Mouse (Mus musculus) hindlimb bud, embryonic 11.5 days (tissue): ENCODE data around the gene Gm10778.

Experiments used
- DNase-seq: peaks from one replicate; pipeline ENCODE4 v3.0.0-alpha.2; 2012; ENCODE audit warnings: low read depth, low spot score; ENCODE audit errors: extremely low spot score

Gene Gm10778

GRCm38 (mm10) chr10:81648803-81649775, at the start of gene Gm10778:
Gm10778 (plus strand) TSS chr10:81649059.
- DNase-seq: peak; percentile 80

DNA sequence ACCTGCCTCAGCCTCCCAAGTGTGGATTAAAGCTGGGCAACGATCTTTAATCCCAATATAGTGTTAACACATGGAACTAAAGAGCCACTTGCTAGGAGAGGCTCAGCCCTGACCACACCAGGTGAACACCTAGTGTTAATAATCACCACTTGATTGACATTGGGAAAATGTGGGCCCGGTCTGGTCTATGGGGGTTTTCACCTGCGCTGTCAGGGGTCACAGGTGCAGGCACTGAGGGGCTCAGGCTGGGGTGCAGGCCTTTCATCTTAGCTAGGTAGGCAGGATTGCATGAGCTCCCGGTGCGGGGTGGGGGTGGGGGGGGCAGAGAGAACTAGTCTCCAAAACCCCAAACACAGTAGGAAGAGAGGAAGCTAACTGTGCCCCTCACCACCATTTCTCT, 49.2 kb upstream of the Gm10778 start:
- no peak for DNase-seq

DNA sequence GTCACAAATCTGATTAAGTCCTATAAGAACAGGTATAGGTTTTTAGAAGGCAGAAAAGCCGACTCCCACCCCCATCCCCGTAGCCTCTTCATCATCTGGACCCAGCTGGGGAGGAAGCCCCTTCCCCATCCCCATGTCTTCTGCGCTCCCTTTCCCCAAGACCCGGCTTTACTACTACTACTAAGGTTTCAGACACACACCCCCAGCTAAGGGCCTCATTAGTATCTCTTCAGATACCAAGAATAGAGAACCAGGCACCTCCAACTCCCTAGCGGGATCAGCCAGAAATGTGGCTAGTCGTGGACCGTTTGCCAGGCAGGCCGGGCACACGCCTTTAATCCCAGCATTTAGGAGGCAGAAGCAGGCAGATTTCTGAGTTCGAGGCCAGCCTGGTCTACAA, 48.8 kb upstream of the Gm10778 start:
- no peak for DNase-seq

DNA sequence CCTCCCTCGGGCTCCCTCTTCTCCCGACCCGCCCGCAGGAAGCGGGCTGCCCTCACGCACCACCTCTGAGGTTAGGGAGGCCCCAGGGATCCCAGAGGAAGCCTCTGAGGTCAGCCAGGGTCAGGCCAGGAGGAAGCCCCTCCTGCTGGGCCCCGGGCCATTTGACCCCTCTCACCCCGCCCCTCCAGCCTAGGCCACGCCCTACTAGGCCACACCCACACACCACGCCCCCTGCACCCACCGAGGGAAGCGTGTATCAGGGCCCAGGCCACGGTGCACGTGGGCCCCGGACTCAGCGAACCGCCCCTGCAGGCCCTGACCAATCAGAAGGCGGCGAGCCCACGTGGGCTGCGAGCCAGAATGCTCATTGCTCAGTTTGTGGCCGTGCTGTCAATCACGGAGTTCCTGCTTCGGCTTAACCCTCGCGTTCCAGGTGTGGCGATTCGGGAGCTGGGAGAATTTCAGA, 48.1 kb upstream of the Gm10778 start, which contains the start of gene Tle6:
Gene Tle6, minus strand, starts transcription at position 336 of the 466 bp plus-strand sequence.
- peak; percentile 90 for DNase-seq

- DNase-seq: no peak
These were observed 47.4 kb upstream of the Gm10778 start for GRCm38 (mm10) chr10:81601396-81601905.

GRCm38 (mm10) chr10:81602741-81603151, 46.1 kb upstream of the Gm10778 start:
- DNase-seq: no peak

DNA sequence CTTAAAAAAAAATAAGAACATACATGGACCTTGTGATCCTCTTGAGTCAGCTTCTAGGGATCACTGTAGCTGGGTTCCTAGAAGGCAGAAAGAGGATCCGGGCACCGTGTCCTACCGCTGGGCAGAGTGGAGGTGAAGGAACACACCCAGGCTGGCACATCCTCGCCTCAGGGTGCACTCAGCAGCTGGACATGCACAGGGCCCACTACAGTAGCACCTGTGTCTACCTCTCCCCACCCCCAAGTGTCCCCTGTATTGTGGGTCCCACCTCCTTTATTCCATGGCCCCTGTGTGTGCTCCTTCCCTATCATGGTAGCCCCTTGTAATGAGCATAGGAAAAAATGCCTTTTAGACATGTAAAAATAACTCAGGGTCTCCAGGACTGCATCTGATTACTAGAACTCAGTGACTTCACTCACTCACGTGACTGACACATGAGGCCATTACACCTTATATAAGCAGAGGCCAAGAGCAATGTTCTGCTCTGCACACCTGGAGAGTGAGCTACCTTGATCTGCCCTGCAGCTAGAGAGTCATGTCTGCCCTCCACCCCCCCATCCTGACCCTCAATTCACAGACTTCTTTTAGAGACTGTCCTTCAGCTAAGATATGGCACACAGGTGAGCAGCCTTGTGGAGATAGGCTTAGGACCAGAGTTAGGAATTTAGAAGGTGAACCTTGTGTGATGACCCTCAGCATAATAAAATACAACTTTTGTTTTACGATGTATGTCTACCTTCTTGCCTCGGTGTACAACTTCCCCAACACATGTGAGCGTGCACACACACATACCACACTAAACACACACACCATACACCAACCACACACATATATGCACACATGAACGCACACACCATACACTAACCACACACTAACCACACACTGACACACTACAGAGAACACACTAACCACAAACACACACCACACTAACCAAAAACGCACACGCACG, 44.6 kb upstream of the Gm10778 start:
- DNase-seq: no peak

DNA sequence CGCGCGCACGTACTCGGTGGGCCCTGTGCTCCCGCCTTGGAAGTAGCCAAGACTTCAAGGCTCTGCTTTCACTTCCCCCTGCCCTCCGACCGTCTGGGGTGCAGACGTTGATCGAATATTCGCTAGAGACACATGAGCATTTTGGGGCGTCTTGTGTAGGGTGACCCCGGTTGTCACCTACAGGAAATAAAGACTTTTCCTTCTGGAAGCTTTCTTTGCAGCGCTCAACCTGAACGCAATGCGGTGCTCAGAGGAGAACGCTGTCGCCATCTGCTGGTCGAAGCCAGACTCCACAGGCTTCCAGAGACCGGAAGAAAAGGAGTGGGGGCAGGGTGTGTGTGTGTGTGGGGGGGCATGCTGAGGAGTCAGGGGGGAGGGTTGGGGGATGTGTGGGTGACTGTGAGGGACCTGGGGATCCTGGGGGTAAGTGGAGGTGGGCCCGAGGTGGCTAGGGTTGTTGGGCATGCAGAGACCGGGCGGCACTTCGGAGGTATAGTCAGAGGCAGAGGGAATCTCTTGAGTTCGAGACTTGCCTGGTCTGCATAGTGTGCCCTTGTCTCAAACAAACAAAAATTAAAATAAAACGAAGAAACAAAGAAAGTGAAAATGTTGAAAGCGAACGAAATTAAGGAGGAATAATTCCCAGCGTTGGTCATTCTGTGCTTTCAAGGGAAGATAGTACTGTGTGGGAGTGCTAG, 43.7 kb upstream of the Gm10778 start:
- DNase-seq: peak; percentile 85

- DNase-seq: no peak
These were observed 43.2 kb upstream of the Gm10778 start for GRCm38 (mm10) chr10:81605666-81605973.

DNA sequence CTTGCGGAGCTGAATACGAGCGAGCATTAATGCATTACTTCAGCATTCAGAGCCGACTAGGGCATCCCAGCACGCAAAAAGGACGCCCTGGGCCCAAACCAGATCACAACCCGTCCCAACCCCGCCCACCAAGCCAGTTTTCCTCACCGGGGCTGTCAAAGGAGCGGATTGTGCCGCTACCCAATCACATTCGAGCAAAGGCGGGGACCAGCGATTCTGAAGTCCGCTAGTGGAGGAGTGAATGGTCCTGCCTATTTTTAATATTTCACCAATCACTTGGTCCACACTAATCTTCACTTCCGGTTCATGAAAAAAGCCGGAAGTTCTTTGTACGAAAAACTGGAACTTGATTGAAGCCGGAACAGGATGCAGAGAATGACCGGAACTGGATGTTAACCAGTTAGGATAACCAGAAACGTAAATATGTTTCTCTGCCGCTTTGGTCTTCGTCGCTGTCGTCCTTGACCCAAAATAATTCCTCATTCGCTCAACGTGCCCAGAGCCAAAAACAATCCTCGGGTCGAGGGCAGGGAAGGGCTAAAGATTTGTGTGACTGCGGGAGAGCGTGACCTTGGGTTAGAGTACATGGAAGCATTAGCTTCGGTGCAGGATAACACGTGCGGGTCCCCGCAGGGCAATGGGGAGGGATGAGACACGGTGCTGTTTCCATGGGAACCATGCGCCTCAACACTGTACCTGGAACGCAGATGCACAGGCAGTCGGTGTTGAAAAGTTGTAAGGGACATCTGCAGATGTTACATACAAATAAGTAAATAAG, 42.7 kb upstream of the Gm10778 start, which contains the start of gene BC025920:
Gene BC025920, plus strand, starts transcription at position 297 of the 778 bp plus-strand sequence.
- DNase-seq: peak; percentile 99

GRCm38 (mm10) chr10:81608308-81608707, 40.6 kb upstream of the Gm10778 start:
- no peak for DNase-seq

DNA sequence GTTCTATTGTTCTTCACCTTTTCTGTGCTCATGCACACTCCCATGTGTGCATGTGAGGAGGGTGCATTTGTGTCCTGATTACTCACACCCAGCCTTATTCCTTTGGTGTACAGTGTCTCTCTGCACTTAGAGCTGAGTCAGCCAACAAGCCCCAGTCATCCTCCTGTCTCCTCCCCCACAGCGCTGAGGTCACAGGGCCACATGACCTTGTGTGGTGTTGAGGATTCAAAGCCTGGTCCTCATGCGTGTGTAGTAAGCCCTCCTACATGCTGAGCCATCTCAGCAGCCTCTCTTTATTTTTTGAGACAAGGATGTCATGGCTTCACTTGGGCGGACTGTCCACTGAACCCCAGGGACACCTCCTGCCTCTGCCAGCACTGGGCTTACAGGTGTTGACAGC, 36.1 kb upstream of the Gm10778 start:
- DNase-seq: no peak

- no peak for DNase-seq
These were observed 33.4 kb upstream of the Gm10778 start for GRCm38 (mm10) chr10:81615486-81615885.

- DNase-seq: no peak
These were observed 28.9 kb upstream of the Gm10778 start for GRCm38 (mm10) chr10:81619976-81620375.

GRCm38 (mm10) chr10:81620786-81621185, 28.1 kb upstream of the Gm10778 start:
- DNase-seq: no peak

- DNase-seq: no peak
These were observed 25.4 kb upstream of the Gm10778 start for GRCm38 (mm10) chr10:81623441-81623840.

DNA sequence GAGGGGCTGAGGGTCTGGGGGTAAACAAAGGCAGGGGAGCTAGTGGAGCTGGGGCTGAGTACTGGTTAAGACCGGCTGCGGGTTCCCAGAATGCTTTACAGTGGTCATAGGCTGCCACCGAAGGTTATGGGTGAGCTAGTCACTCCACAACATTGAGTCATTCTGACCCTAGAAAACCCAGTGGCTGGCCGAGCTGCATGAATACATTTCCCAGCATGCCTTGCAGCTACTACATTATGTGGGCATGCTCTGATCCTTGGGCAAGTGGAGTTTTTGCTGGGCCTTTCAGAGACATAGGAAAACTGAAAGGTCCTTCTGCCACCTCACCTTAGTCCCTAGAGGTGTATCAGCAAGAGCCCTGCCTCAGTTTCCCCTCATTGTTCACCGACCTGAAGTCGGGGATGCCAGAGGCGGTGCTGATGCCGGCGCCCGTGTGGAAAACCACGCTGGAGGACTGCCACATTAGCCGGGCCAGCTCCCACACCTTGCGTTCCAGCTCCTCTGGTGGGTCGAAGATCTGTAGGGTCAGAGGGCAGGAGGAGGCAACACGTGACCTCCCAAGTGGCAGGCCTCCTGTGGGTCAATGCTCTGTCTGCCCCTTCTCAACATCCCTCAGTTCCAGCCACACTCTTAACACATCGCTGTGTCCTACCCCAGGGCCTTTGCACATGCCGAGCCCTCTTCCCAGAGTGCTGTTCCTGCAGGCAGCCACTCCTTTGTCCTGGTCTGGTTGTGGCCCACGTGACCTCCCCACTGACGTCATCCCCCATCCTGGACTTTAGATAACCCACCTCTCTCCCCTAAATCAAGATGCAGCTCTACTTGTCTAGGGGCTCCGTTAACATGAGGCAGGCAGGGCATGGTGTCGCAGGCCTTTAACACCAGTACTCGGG, 22.5 kb upstream of the Gm10778 start:
- DNase-seq: no peak

GRCm38 (mm10) chr10:81626994-81627835, 21.6 kb upstream of the Gm10778 start, which contains the start of gene Sirt6:
Sirt6 (minus strand) TSS chr10:81627797.
- peak; percentile 81 for DNase-seq
